Mouse (Mus musculus): ENCODE measurements at regions not wholly inside any gene's neighbourhood (a gene's known extent, or its start where the extent isn't known, plus 50 kb on each side); places are given as distances from the start of the nearest gene placed in this dataset.

- DNase-seq: no peak
These were observed 138.2 kb upstream of the 4931429L15Rik start for GRCm38 (mm10) chr9:46457945-46458344.

DNA sequence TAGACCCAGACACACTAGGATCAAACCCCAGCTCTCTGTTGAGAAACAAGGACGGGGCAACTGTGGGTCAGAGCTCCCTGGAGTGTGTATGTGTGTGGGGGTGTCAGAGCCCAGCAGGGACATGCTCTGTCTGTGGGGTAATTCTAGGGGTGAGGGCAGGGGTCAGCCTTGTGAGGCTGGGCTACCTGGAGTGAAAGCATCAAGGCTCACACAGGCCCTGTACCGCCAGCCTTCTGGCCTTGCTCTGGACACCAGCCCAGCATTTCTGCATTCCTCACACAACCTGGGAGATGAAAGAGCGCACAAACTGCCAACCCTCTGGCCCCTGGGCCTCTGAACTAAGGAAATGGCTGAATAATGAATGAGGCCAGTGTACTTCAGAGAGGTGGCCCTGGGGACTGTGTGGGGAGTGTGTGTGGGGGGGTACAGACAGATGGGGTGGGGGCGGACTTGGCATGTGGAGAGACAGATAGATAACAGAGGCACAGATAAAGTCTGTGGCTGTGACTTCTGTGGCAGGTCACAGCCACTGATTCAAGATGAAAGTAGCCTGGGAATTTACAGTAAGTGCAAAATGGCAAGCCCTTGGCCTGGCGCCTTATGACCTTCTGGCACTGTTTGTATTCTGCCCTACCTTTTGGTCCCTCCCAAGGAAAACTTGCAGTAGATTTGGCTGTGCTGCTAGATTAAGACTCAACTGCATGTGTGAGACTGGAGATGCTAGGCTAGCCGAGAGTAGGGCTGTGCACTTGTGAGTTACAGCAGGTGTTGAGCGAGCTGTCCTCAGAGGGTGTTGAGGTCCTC, 135.2 kb upstream of the 4931429L15Rik start:
- DNase-seq: no peak

DNA sequence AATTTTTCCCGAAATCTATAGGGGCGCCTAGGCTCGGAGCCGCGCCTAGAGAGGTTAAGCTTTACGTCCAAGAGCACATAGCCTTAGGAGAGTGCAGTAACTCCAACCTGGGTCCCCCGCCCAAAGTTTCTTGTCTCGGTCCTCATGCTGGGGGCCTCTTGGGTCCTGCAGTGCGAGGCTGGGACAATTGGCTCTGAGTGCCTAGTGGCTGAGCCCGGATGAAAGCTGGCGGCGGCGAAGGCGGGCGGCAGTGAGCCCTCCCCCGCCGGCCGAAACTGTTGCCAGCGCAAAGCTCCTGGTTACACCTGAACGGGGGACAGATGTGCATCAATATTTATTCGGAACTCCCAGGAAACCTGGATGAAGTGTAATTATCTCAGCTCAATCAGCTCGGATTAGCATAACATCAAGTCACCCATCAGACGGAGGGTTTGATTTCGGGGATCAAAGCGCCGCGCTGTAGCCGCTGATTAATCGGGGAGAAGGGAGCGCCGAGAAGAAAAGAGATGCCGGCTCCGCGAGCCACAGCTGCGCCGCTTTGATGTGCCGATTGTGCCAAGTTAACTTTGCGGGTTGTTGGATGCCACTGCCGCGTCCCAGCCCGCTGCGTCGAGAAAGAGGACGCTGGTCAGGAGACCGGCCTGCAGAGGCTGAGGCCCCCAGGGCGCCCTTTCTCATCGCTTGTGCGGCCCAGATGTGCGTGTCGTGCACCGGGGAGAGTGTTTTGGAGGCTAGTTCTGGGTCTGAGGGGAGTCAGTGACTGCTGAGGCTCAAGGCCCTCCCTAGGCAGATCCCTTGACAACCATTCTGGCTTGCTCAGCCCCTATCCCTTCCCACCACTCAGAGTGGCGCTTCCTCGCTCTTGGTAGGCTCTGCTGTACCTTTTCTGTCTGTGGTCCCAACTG, 123.7 kb upstream of the 4931429L15Rik start:
- peak; percentile 29 for DNase-seq

DNA sequence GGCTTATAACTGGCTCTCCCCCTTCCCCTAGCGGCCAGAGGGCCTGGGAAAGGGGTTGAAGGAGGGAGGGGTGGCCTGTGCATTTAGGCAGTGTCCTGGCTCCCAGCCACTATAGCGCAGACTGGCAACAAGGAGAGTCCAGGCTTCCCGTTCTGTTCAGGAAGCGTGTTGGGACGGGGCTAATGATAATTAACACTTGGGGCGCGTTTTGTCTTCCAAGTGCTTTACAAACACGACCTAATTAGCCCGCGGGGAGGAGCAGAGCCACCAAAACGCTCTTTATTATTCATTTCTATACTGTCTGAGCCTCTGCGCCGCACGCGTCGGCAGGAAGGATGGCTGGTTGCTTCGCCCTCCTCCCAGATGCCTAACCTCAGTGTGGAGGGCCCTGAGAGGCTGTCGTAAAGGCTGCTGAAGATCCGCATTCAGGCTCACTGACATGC, 123.0 kb upstream of the 4931429L15Rik start:
- DNase-seq: no peak

GRCm38 (mm10) chr9:46440226-46440625, 120.4 kb upstream of the 4931429L15Rik start:
- no peak for DNase-seq

GRCm38 (mm10) chr9:46434700-46435099, 114.9 kb upstream of the 4931429L15Rik start:
- no peak for DNase-seq

GRCm38 (mm10) chr9:46433716-46434115, 113.9 kb upstream of the 4931429L15Rik start:
- no peak for DNase-seq

DNA sequence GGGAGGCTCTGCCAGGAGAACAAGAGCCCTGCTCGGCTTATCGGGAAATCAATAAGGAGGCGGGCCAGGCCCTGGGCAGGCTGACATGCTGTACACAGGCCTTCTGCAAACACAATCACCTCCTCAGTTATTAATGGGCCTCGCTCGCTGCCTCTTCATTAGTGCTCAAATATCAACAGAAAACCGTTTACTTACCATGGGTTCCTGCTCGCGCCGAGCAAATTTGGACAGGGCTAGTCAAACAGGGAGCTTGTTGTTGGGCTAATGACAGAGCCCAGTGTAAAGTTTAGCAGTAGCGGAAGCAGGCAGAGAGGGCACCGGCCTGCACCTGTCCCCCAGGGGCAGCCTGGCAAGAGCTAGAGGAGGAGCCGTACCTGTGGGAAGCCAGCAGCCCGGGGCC, 111.3 kb upstream of the 4931429L15Rik start:
- no peak for DNase-seq

- DNase-seq: no peak
These were observed 103.6 kb upstream of the 4931429L15Rik start for GRCm38 (mm10) chr9:46423184-46423967.

- DNase-seq: no peak
These were observed 102.0 kb upstream of the 4931429L15Rik start for GRCm38 (mm10) chr9:46421688-46422274.

DNA sequence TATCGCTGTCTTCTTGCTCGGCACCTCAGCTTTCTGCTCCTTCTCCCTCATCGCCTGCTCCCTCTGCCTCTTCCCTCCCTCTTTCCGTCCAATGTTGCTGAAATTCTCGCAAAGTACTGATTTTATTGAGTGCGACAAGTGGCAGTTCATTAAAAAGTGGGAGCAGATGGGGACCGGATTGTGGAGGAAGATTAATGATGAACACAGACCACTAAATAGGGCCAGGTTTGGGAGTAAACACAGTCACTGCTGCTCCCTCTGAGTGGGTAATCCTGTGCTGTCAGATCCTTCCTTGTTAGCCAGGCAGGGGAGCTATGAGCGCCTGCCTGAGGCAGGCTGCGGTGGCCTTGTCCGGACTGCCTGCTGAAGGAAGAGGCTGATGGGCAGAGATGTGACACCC, 91.9 kb upstream of the 4931429L15Rik start:
- DNase-seq: no peak

DNA sequence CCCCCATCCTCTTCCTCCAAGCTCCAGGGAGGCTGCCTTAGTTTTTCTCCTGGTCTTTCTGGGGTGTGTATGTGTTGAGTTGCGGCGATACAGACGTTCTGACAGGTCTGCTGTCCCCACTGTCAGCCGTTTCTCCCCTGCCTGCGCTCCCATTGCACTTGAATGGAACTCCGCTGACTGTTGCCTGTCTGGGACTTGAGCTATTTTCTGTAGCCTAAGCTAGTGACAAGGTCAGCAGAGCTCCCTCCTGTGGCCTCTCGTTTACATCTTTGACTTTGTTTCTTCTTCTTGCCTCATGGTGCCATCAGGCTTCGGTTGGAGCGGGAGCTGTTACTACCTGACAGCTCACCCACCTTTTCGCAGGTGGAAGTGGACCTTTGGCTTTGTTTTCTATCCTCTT, 89.0 kb upstream of the 4931429L15Rik start:
- no peak for DNase-seq

DNA sequence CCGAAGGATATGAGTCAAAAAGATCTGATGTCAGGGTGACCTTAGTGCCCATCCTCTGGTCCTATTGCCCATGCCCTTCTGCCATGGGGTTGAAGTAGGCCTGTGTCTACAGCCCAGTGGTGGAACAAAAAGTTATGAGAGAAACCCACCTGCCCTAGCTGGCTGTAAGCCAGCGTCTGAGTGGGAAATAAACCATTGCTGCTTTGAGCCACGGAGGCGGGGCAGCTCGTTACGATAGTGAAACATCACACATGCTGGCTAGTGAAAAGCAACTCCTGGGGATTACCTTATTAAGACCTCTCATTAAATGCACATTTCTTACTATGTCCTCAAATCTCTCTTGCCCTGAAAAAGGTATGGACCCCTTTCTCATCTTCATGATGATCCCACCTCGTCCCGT, 86.8 kb upstream of the 4931429L15Rik start:
- no peak for DNase-seq

DNA sequence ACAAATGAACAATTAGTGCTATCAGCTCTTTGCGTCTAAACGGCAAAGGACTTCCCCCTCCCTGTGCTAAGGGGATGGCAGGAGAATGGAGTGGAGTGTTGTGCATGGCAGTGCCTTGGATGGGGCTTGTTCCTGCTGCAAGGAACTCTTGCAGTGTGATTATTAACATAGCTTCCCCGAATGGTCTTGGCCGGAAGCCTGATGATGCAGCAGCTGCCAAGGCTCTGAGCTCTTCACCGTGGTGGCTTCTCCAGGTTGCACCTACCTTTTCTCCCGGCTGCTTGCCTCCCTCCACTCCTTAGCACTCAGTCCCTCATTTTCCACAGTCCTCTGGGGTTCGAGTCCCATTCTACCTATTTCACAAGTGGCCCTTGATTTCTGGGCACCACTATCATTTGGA, 76.8 kb upstream of the 4931429L15Rik start:
- DNase-seq: no peak

DNA sequence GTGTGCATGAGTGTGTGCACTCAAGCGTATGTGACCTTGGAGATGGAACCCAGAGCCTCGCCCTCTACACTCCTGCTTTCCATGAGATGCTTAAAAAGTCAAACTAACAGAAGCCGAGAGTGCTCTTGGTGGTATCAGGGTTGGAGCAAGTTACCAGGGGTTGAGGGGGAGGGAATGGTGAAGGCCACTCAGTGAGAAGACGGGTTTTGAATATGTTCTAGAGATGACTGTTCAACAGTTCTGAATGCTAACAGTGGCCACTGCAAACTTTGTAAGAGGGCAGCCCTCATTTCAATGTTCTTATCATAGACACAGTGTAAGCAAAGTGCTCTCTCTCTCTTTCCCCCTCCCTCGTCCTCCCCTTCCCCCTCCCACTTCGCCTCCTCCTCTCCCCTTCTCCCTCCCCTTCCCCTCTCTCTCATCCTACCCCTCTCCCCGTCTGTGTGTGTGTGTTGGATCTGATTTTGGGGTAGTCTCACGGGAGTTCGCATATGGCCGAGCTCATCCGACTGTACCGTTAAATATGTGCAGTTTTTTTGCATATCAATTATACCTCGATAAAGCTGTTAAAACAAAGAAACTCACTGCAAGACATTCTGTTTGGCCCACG, 75.5 kb upstream of the 4931429L15Rik start:
- no peak for DNase-seq

- DNase-seq: no peak
These were observed 74.5 kb upstream of the 4931429L15Rik start for GRCm38 (mm10) chr9:46394239-46394638.

- peak; percentile 66 for DNase-seq
These were observed 73.0 kb upstream of the 4931429L15Rik start for GRCm38 (mm10) chr9:46392641-46393321.

GRCm38 (mm10) chr9:46389741-46390140, 70.0 kb upstream of the 4931429L15Rik start:
- no peak for DNase-seq

DNA sequence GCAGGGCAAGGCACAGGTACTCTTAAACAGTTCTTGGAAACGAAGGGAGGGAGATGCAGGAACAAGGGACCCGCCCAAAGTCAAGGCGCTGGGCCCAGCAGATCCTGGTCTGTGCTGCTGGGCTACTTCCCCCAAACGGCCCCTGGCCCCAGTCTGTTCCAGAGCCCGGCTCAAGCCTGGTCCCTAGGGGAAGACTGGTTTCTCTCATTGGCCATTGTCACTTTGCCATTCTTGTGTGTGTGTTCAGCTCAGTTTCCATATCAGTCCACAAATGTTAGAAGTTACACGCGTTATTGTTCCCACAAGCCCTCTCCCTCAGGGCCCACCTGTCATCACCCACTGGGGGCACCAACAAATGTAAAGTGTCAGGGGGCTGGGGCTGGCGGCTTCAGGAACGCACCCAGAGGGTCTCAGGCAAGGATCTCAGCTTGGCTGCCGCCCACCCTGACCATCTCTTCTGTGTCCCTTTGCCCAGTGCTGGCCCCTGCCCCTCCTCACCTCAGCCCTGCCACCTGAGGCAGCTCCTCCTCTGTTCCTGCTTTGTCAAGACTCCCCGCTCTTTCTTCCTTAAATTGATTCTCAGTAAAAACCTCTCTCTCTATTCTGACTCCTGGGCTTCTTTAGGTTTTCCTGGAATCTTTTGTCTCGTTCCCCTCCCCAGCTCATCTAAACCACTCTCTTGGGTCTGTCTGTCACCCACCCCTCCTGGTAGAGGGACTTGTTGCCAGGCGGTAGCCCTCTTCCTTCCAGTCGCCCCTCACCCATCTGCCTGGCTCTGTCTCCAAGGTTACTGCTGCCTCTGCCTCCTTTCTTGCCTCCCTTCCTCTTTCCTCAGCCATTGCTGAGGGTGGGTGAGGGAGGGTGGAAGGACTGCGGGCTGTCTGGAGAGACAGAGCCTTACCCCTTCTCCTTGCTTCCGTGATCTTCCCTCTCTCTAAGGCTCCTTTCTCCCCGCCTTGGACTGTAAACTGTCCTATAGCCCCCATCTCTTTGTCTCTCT, 69.2 kb upstream of the 4931429L15Rik start:
- DNase-seq: no peak

DNA sequence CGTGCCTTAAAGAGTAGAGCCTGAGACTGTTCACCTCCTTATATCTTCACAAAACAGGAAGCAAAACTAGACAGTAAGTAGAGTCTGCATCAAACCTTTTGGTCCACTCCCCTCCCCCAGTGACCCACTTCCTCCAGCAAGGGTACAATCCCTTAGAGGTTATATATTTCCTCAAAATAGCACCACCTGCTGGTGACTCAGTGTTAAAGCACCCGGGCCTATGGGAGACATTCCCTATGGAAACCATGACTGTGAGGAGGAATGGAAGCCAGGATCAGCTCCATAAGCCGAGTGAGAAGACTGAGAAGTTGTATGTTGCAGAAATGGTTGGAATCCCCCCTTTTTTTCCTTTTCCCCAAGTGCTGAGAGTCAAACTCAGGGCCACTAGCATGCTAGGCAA, 66.5 kb upstream of the 4931429L15Rik start:
- no peak for DNase-seq
